Comparison of ENCODE assay signal across 8 mouse cellular contexts in the genomic region with DNA sequence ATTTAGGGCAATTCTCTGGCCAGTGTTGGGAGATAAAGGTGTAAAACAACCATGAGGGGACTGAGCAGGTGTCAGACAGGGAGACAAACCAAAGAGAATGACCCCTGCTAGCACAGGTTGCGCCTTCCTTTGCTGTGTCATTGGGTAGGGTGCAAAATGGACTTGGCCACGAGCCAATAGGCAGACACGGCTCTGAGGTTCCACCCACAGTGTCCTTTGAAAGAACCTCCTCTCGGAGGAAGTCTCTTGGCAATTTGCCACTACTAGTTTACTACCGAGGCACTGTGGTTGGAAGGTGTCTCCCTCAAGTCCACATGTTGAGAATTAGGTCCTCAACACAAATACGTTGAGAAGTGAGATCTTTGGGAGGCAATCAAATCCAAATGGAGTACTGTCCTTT.
DNase-seq lines count a peak whose midpoint lies in the region; ATAC-seq and TF ChIP-seq lines count a peak whose summit lies in the region.
"Had no signal": no experiment of that assay in that cellular context is flagged by ENCODE, and none has a peak within 500 bp of the region (broad histone marks: within the 10 kb centered on the region; RNA-seq: fewer than 3 reads in every experiment).

No protein-coding gene starts in this region.

- no peaks in the 10 kb centered on the region for H3K9me3 ChIP-seq in intestine, embryonic 16.5 days (ENCODE audit: control insufficient read depth, low read length)
- no peaks in the 10 kb centered on the region for H3K9me3 ChIP-seq in liver, embryonic 15.5 days (replicated peaks)
- H3K9me3 ChIP-seq in forebrain, postnatal 0 days (ENCODE audit: low read length): no peaks in the 10 kb centered on the region
- H3K9me3 ChIP-seq: limb, embryonic 15.5 days had no signal

- 30% methylated on average over 6 of the region's 6 CpGs for WGBS in intestine, embryonic 16.5 days
- 24% methylated on average over 6 of the region's 6 CpGs for WGBS in liver, embryonic 15.5 days (ENCODE audit: insufficient replicate concordance)
- WGBS in forebrain, postnatal 0 days: 29% methylated on average over 6 of the region's 6 CpGs

- H3K36me3 ChIP-seq in intestine, embryonic 16.5 days (ENCODE audit: control insufficient read depth, insufficient read depth, low read length): no peaks in the 10 kb centered on the region
- H3K36me3 ChIP-seq in liver, embryonic 15.5 days (replicated peaks): no peaks in the 10 kb centered on the region
- no peaks in the 10 kb centered on the region for H3K36me3 ChIP-seq in forebrain, postnatal 0 days (ENCODE audit: insufficient read depth)
- H3K36me3 ChIP-seq: limb, embryonic 15.5 days had no signal

- peaks cover 7% of the 10 kb centered on the region for H3K4me1 ChIP-seq in intestine, embryonic 16.5 days (ENCODE audit: control insufficient read depth, insufficient read depth, low read length)
- H3K4me1 ChIP-seq in liver, embryonic 15.5 days (replicated peaks): peaks cover 19% of the 10 kb centered on the region
- H3K4me1 ChIP-seq in forebrain, postnatal 0 days (ENCODE audit: insufficient read depth): peaks cover 6% of the 10 kb centered on the region; the same call in 1 of the 2 replicates

- intact Hi-C loops in gastrocnemius, postnatal 14 days (cut with DNase I; ENCODE audit: low total_unique reads): no loop called here

- DNase-seq in 416B (ENCODE audit: low read depth): peak; percentile 82
- no peak for DNase-seq in forebrain, postnatal 0 days
- DNase-seq in gastrocnemius, postnatal 14 days: no peak
- DNase-seq in left cerebral cortex, adult 8-10 months (ENCODE audit: low spot score in 2 of 2): no peak

- no peak overlapping the region for H3K9ac ChIP-seq in intestine, embryonic 16.5 days (ENCODE audit: low read depth, low read length)
- no peak overlapping the region for H3K9ac ChIP-seq in liver, embryonic 15.5 days
- no peak overlapping the region for H3K9ac ChIP-seq in forebrain, postnatal 0 days
- H3K9ac ChIP-seq: limb, embryonic 15.5 days had no signal

- H3K27me3 ChIP-seq in intestine, embryonic 16.5 days (replicated peaks; ENCODE audit: control insufficient read depth, insufficient read depth, low read length): no peaks in the 10 kb centered on the region
- H3K27me3 ChIP-seq in liver, embryonic 15.5 days: peaks cover 39% of the 10 kb centered on the region
- H3K27me3 ChIP-seq in forebrain, postnatal 0 days (ENCODE audit: insufficient read depth, low read length): no peaks in the 10 kb centered on the region

- no peak overlapping the region for H3K4me2 ChIP-seq in intestine, embryonic 16.5 days (ENCODE audit: low read depth, low read length)
- H3K4me2 ChIP-seq in liver, embryonic 15.5 days: no peak overlapping the region
- no peak overlapping the region for H3K4me2 ChIP-seq in forebrain, postnatal 0 days (ENCODE audit: low read depth)

- TF ChIP-seq CTCF in forebrain, postnatal 0 days (IDR thresholded peaks at IDR 0.05; ENCODE audit: low read depth): no peak

- H3K4me3 ChIP-seq in intestine, embryonic 16.5 days (ENCODE audit: low read length): no peak overlapping the region
- no peak overlapping the region for H3K4me3 ChIP-seq in liver, embryonic 15.5 days (replicated peaks)
- H3K4me3 ChIP-seq in forebrain, postnatal 0 days (ENCODE audit: low read depth, low read length): no peak overlapping the region
- H3K4me3 ChIP-seq: limb, embryonic 15.5 days had no signal

- peak; percentile 61 for ATAC-seq in CD4-positive, CD25-positive, alpha-beta regulatory T cell, adult 4 months
- ATAC-seq in intestine, embryonic 16.5 days: peak; percentile 76
- peak; percentile 40; the same call in 1 of the 2 replicates for ATAC-seq in liver, embryonic 15.5 days (ENCODE audit: insufficient read depth)
- ATAC-seq in forebrain, postnatal 0 days: no peak

- no peak overlapping the region for H3K27ac ChIP-seq in intestine, embryonic 16.5 days (ENCODE audit: low read length)
- H3K27ac ChIP-seq in liver, embryonic 15.5 days (replicated peaks): no peak overlapping the region
- H3K27ac ChIP-seq in forebrain, postnatal 0 days (ENCODE audit: low read depth, low read length): no peak overlapping the region
- H3K27ac ChIP-seq: limb, embryonic 15.5 days had no signal
